ENCODE assay signal across 8 mouse cellular contexts in the genomic region with DNA sequence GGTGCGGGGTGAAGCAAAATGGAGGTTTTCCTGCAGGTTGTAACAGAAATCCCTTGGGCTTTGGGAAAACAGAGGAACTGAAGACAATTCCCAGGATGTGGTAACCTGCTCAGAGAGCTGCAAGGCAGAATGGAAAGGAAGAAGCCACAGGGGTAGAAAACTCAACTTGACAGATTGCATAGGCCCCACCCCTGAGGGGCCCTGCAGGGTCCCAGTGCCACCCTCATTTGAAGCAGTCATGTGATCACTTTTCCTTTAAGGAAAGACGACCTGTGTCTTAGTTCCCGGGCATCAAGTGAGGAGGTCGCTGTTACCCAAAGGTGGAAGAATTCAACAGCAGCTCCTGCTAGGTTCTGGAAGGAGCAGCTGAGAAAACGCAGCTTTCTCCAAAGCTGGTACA. TPM values are rescaled to one million over a fixed set of nuclear protein-coding genes. Genes with fewer than 3 reads are reported as not detected.
A peak's percentile ranks its signal among the peaks of the same experiment; 100 is the strongest.
DNase-seq lines count a peak whose midpoint lies in the region; ATAC-seq and TF ChIP-seq lines count a peak whose summit lies in the region.

No protein-coding gene starts in this region.

- H3K9me3 ChIP-seq in forebrain, postnatal 0 days (ENCODE audit: low read length) = no peaks in the 10 kb centered on the region
- no peaks in the 10 kb centered on the region for H3K9me3 ChIP-seq in liver, postnatal 0 days (ENCODE audit: low read length)
- H3K9me3 ChIP-seq in stomach, embryonic 15.5 days = no peaks in the 10 kb centered on the region

- TF ChIP-seq EP300 in liver, postnatal 0 days (IDR thresholded peaks at IDR 0.05; ENCODE audit: low read depth) = no peak

- H3K4me2 ChIP-seq in forebrain, postnatal 0 days (ENCODE audit: low read depth) = 0 out of 2 replicates have a peak overlapping the region, but pooled peaks have one; percentile 8
- peak overlapping the region; percentile 63 for H3K4me2 ChIP-seq in liver, postnatal 0 days (ENCODE audit: low read depth, low read length)
- peak overlapping the region; percentile 36 for H3K4me2 ChIP-seq in stomach, embryonic 15.5 days

- H3K27ac ChIP-seq in liver, adult 2 months (replicated peaks; ENCODE audit: insufficient read depth, low read depth, low read length) = peak overlapping the region; percentile 93
- peak overlapping the region; percentile 90 for H3K27ac ChIP-seq in forebrain, postnatal 0 days (ENCODE audit: low read depth, low read length)
- H3K27ac ChIP-seq in liver, postnatal 0 days (ENCODE audit: low read depth) = peak overlapping the region; percentile 83
- peak overlapping the region; percentile 79; the same call in 1 of the 2 replicates for H3K27ac ChIP-seq in stomach, embryonic 15.5 days

- peak; percentile 36; the same call in 1 of the 2 replicates for ATAC-seq in forebrain, postnatal 0 days
- no peak for ATAC-seq in liver, postnatal 0 days
- no peak for ATAC-seq in stomach, embryonic 15.5 days (ENCODE audit: insufficient read depth, low FRiP score, low read depth)

- H3K4me3 ChIP-seq in liver, adult 2 months (ENCODE audit: insufficient read depth, low read depth, low read length) = peak overlapping the region; percentile 67
- no peak overlapping the region for H3K4me3 ChIP-seq in forebrain, postnatal 0 days (ENCODE audit: low read depth, low read length)
- peak overlapping the region; percentile 41 for H3K4me3 ChIP-seq in liver, postnatal 0 days (ENCODE audit: low read depth, low read length)
- H3K4me3 ChIP-seq in stomach, embryonic 15.5 days (replicated peaks) = peak overlapping the region; percentile 10; the same call in 1 of the 2 replicates

- DNase-seq in liver, adult 2 months (ENCODE audit: extremely low read depth, low read depth, low spot score) = peak; percentile 48
- DNase-seq in liver = no peak
- DNase-seq in forebrain, postnatal 0 days = no peak
- no peak for DNase-seq in liver, postnatal 0 days
- no peak for DNase-seq in cerebellum, adult 18-20 months
- no peak for DNase-seq in thymus, postnatal 10 days (ENCODE audit: low spot score in 2 of 2)
- DNase-seq in spleen, adult 18-20 months = no peak

- TF ChIP-seq POLR2A in liver, adult 2 months (IDR thresholded peaks at IDR 0.05; ENCODE audit: extremely low read depth, insufficient read depth, low read length) = no peak

- 22% methylated on average over 5 of the region's 5 CpGs for WGBS in liver, adult 2 months
- WGBS in forebrain, postnatal 0 days = 11% methylated on average over 5 of the region's 5 CpGs
- 30% methylated on average over 5 of the region's 5 CpGs for WGBS in liver, postnatal 0 days (ENCODE audit: insufficient replicate concordance)
- 19% methylated on average over 5 of the region's 5 CpGs for WGBS in stomach, embryonic 15.5 days

- peaks cover 13% of the 10 kb centered on the region; the same call in 1 of the 2 replicates for H3K36me3 ChIP-seq in liver, adult 2 months (ENCODE audit: control insufficient read depth, insufficient read depth, low read length)
- no peaks in the 10 kb centered on the region for H3K36me3 ChIP-seq in forebrain, postnatal 0 days (ENCODE audit: insufficient read depth)
- no peaks in the 10 kb centered on the region for H3K36me3 ChIP-seq in liver, postnatal 0 days (replicated peaks; ENCODE audit: insufficient read depth, low read length)
- H3K36me3 ChIP-seq in stomach, embryonic 15.5 days = no peaks in the 10 kb centered on the region

- no peaks in the 10 kb centered on the region for H3K27me3 ChIP-seq in liver, adult 2 months (ENCODE audit: control insufficient read depth, insufficient read depth, low read length)
- no peaks in the 10 kb centered on the region for H3K27me3 ChIP-seq in forebrain, postnatal 0 days (ENCODE audit: insufficient read depth, low read length)
- H3K27me3 ChIP-seq in liver, postnatal 0 days (ENCODE audit: insufficient read depth, low read length) = no peaks in the 10 kb centered on the region; the same call in 1 of the 2 replicates
- peaks cover 3% of the 10 kb centered on the region; the same call in 1 of the 2 replicates for H3K27me3 ChIP-seq in stomach, embryonic 15.5 days (replicated peaks)

- H3K9ac ChIP-seq in liver, adult 2 months (ENCODE audit: low read depth, low read length) = peak overlapping the region; percentile 86
- H3K9ac ChIP-seq in forebrain, postnatal 0 days = no peak overlapping the region
- H3K9ac ChIP-seq in liver, postnatal 0 days (replicated peaks) = peak overlapping the region; percentile 60
- no peak overlapping the region for H3K9ac ChIP-seq in stomach, embryonic 15.5 days

- TF ChIP-seq CTCF in liver, adult 2 months (IDR thresholded peaks at IDR 0.05; ENCODE audit: low read depth, low read length) = no peak
- no peak for TF ChIP-seq CTCF in forebrain, postnatal 0 days (IDR thresholded peaks at IDR 0.05; ENCODE audit: low read depth)
- TF ChIP-seq CTCF in liver, postnatal 0 days (IDR thresholded peaks at IDR 0.05; ENCODE audit: low read depth) = no peak

- H3K4me1 ChIP-seq in liver, adult 2 months (ENCODE audit: control insufficient read depth, insufficient read depth, low read length) = peaks cover 19% of the 10 kb centered on the region
- H3K4me1 ChIP-seq in forebrain, postnatal 0 days (ENCODE audit: insufficient read depth) = peaks cover 51% of the 10 kb centered on the region
- H3K4me1 ChIP-seq in liver, postnatal 0 days (ENCODE audit: insufficient read depth) = peaks cover 29% of the 10 kb centered on the region
- H3K4me1 ChIP-seq in stomach, embryonic 15.5 days = peaks cover 21% of the 10 kb centered on the region

- peaks cover 15% of the 10 kb centered on the region; the same call in 1 of the 2 replicates for H3K79me2 ChIP-seq in liver, adult 2 months (ENCODE audit: control insufficient read depth, insufficient read depth, low read length)

RNA-seq across cellular contexts. Expression of gene Pipox, which starts 1.0 kb away (rescaled TPM):
- total RNA-seq in liver, adult 2 months (2014; rRNA removed) = 238 and 251 TPM in 2 replicates
- 219 and 222 TPM in 2 replicates for polyA plus RNA-seq in liver, adult 2 months (2012; rRNA removed)
- total RNA-seq in forebrain, postnatal 0 days (2014; rRNA removed) = 3.8 and 6.8 TPM in 2 replicates
- polyA plus RNA-seq in forebrain, postnatal 0 days (2015; fragmentation: Nextera tagmentation; extraction: Ambion mirVana) = 3.7 and 4.2 TPM in 2 replicates
- 48.9 and 53.4 TPM in 2 replicates for polyA plus RNA-seq in liver, postnatal 0 days (2015; fragmentation: Nextera tagmentation; extraction: Ambion mirVana)
- polyA plus RNA-seq in stomach, embryonic 15.5 days (2015; fragmentation: Nextera tagmentation; extraction: Ambion mirVana) = 16.4 and 23.3 TPM in 2 replicates

RNA-seq across cellular contexts. Expression of gene Sez6, which starts 37.7 kb away (rescaled TPM):
- total RNA-seq in liver, adult 2 months (2014; rRNA removed) = not detected in 2 replicates
- polyA plus RNA-seq in liver, adult 2 months (2012; rRNA removed) = not detected in 2 replicates
- 150 and 194 TPM in 2 replicates for total RNA-seq in forebrain, postnatal 0 days (2014; rRNA removed)
- polyA plus RNA-seq in forebrain, postnatal 0 days (2015; fragmentation: Nextera tagmentation; extraction: Ambion mirVana) = 183 and 214 TPM in 2 replicates
- polyA plus RNA-seq in liver, postnatal 0 days (2015; fragmentation: Nextera tagmentation; extraction: Ambion mirVana) = not detected in 2 replicates
- polyA plus RNA-seq in stomach, embryonic 15.5 days (2015; fragmentation: Nextera tagmentation; extraction: Ambion mirVana) = 1.7 and 1.8 TPM in 2 replicates

Comparison
In these comparisons a context has a peak if more than half of its experiments do, and no peak if none do; other contexts are left out.
1. H3K9ac ChIP-seq: peak in liver, adult 2 months (single experiment) and liver, postnatal 0 days (single experiment); none in forebrain, postnatal 0 days (single experiment) and stomach, embryonic 15.5 days (single experiment).
2. H3K4me2 ChIP-seq: peak in every context shown above with its lines; median percentile 63 in liver, postnatal 0 days; 36 in stomach, embryonic 15.5 days; 8 in forebrain, postnatal 0 days.
3. RNA of gene Sez6, which starts 37.7 kb away (polyA plus RNA-seq): 183 to 214 TPM in forebrain, postnatal 0 days; 1.7 to 1.8 TPM in stomach, embryonic 15.5 days, not detected in liver, adult 2 months and not detected in liver, postnatal 0 days; every median in the first group is over 10 times any median in the second.
4. Peak in every context shown above with its lines, with median percentiles within 50 percentile points of each other: H3K27ac ChIP-seq.